Mouse (Mus musculus) olfactory bulb, adult 2 months (tissue): Measurements from ENCODE around the gene Slx1b. TPM values are rescaled to one million over a fixed set of nuclear protein-coding genes. Genes with fewer than 3 reads are reported as not detected.
A peak's percentile ranks its signal among the peaks of the same experiment; 100 is the strongest.

Experiments
- H3K27ac ChIP-seq: fragments of 200-500 bp; 2 replicates; pipeline ENCODE4 v1.5.1; 2012; ENCODE audit warnings: low read depth, low read length; ENCODE audit not compliant: insufficient read depth
- H3K4me1 ChIP-seq: fragments of 200-500 bp; 2 replicates; pipeline ENCODE4 v1.6.1; 2012; ENCODE audit warnings: low read length; ENCODE audit not compliant: control insufficient read depth, insufficient read depth
- H3K4me3 ChIP-seq: fragments of 200-500 bp; 2 replicates; pipeline ENCODE4 v1.5.1; 2012; ENCODE audit warnings: mild to moderate bottlenecking, low read depth, low read length, moderate library complexity; ENCODE audit not compliant: insufficient read depth
- CTCF ChIP-seq: fragments of 200-500 bp; IDR thresholded peaks from 2 replicates; pipeline ENCODE4 v1.5.1; 2012; ENCODE audit warnings: low read depth, mild to moderate bottlenecking, low read length, moderate library complexity; ENCODE audit not compliant: insufficient read depth
- POLR2A ChIP-seq: fragments of 200-500 bp; IDR thresholded peaks from 2 replicates; pipeline ENCODE4 v1.6.1; 2012; ENCODE audit warnings: mild to moderate bottlenecking, low read depth, low read length, moderate library complexity; ENCODE audit not compliant: insufficient read depth
- WGBS: fragments of 180-500 bp; shearing (Covaris S2); methylation state at CpG from one replicate; pipeline ENCODE4 v1.1.7; 2018; 5-methylcytosine and 5-hydroxymethylcytosine counted together
- polyA plus RNA-seq: library from polyadenylated mRNA; stranded (reverse); fragments of >200 nt; gene quantifications from 2 replicates; pipeline ENCODE4 v1.2.4, GENCODE M21; 2012; ENCODE audit warnings: low replicate concordance; ENCODE audit not compliant: missing spikeins, insufficient read depth, insufficient read length

Gene Slx1b
- polyA plus RNA-seq, 1 experiment: not detected

DNA sequence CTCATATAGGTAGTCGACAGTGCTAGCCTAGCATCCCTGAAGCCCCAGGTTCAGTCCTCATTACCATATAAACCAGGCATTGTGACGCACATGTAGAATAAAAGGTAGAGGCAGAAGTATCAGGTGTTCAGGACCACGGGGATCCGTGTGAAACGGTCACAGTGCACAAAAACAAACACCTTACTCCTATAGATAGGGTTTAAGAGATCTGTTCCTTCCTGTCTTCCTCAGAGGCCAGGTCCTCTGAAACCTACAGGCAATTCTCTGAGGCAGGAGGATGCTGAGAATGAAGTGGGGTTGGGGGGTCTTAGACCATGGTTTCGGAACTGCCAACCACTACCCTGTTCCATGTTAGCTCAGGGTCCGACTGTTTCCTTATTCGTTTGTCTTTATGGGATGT, 2.3 kb upstream of the Slx1b start:
- TF ChIP-seq POLR2A (no peak), CTCF (no peak)
- H3K4me3 ChIP-seq: no peak overlapping the region
- 91% methylated on average over 8 of the region's 8 CpGs for WGBS
- H3K4me1 ChIP-seq: peaks cover 24% of the 10 kb centered on the region
- H3K27ac ChIP-seq: no peak overlapping the region

DNA sequence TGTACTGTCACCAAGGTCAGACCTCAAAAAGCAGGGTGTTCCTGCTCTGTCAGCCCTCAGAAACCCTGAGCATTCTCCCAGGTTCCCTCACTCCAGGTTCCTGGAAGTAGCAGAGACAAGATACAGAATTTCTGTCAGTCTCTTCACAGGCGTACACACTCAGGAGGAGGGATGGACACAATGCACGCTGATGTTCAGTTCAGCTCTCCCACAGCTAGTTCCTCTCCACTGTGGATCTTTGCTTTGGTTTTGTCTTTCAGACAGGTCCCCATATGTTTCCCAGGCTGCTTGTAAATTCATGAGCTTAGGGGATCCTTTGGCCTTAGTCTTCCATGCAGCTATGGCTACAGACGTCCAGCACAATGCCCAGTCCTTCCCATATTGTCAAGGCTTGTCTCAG, 1.3 kb upstream of the Slx1b start:
- 65% methylated on average over 3 of the region's 3 CpGs for WGBS
- peaks cover 27% of the 10 kb centered on the region for H3K4me1 ChIP-seq
- TF ChIP-seq CTCF (no peak), POLR2A (no peak)
- H3K27ac ChIP-seq: no peak overlapping the region
- H3K4me3 ChIP-seq: peak overlapping the region; percentile 65; the same call in 1 of the 2 replicates

GRCm38 (mm10) chr7:126696303-126696702, 719 bp upstream of the Slx1b start:
- H3K4me1 ChIP-seq: peaks cover 21% of the 10 kb centered on the region
- WGBS: 2% methylated on average over 17 of the region's 17 CpGs
- H3K4me3 ChIP-seq: peak overlapping the region; percentile 65
- H3K27ac ChIP-seq: no peak overlapping the region
- TF ChIP-seq CTCF (no peak), POLR2A (no peak)

- peaks cover 15% of the 10 kb centered on the region for H3K4me1 ChIP-seq
- H3K4me3 ChIP-seq: peak within 1 kb of the TSS; percentile 75
- no peak for TF ChIP-seq CTCF
- no peak; the same call in 1 of the 2 replicates for TF ChIP-seq POLR2A
- peak within 1 kb of the TSS; percentile 92 for H3K27ac ChIP-seq
- WGBS: under 1% methylated on average over 31 of the region's 31 CpGs
Measured at GRCm38 (mm10) chr7:126695210-126695611, 373 bp downstream of the Slx1b start, which contains the start of gene Bola2. Gene Bola2, plus strand, starts transcription at chr7:126695401.

GRCm38 (mm10) chr7:126694441-126695051, 1.0 kb downstream of the Slx1b start:
- TF ChIP-seq CTCF: no peak
- no peak for TF ChIP-seq POLR2A
- H3K4me1 ChIP-seq: peaks cover 15% of the 10 kb centered on the region
- peak overlapping the region; percentile 36 for H3K4me3 ChIP-seq
- no peak overlapping the region for H3K27ac ChIP-seq
- WGBS: 15% methylated on average over 10 of the region's 10 CpGs

DNA sequence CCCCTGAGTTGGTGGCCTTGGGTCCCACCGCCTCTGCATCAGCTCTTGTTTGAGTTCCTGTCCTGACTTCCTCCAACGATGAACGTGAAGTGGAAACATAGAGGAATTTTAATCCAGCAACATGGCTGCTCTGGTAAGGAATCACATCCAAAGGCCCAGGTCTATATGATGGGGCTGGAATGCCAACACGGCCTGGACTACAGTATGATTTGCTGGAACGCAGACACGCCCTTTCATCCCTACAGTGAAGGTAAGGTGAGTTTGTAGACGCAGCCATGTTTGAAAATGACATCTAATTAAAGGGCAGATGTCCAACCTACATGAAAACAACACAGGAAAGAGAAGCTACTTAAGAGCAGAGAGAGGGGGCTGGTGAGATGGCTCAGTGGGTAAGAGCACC, 1.8 kb downstream of the Slx1b start:
- no peak for TF ChIP-seq CTCF
- TF ChIP-seq POLR2A: no peak
- WGBS: 75% methylated on average over 7 of the region's 7 CpGs
- H3K4me1 ChIP-seq: peaks cover 15% of the 10 kb centered on the region
- H3K27ac ChIP-seq: no peak overlapping the region
- H3K4me3 ChIP-seq: no peak overlapping the region

DNA sequence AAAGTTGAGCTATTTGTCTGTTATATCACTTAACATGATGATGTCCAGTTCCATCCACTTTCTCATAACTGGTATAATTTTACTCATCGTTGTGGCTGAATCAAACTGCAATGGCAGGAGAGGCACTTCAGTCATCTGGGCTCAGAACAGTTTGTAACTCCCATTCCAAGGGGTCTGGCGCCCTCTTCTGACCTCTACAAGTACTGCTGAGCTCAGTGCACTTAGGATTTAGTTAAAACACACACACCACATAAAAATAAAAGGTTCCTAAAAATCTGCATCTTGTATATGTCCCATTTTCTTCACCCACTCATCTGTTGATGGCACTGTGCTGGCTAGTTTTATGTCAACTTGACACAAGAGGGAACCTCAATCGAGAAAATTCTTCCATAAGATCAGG, 2.3 kb downstream of the Slx1b start:
- no peak overlapping the region for H3K4me3 ChIP-seq
- 19% methylated on average over 3 of the region's 3 CpGs for WGBS
- peaks cover 15% of the 10 kb centered on the region for H3K4me1 ChIP-seq
- TF ChIP-seq POLR2A (no peak), CTCF (no peak)
- no peak overlapping the region for H3K27ac ChIP-seq

GRCm38 (mm10) chr7:126692426-126692825, 3.2 kb downstream of the Slx1b start:
- peaks cover 15% of the 10 kb centered on the region for H3K4me1 ChIP-seq
- no peak overlapping the region for H3K4me3 ChIP-seq
- no peak overlapping the region for H3K27ac ChIP-seq
- 94% methylated on average over 26 of the region's 26 CpGs for WGBS
- TF ChIP-seq CTCF (no peak), POLR2A (no peak)

DNA sequence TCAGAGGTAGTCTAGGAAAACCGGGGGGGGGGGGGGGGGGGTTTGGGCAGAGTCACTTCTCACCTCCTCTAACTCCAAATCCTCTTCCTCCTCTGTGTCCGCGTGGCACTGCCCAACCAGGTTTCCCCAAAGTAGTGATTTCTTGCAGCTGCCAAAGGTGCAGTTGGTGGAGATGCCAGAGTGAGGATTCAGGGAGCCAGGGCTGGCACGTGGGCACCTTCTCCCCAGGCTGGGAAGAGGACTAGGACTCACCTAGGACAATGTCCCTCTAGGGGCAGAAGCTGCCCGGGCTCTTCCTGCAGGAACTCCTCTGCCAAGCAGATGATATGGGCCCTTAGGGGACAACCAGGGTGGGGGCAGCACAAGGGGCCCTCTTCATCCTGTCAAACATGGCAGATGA, 3.9 kb downstream of the Slx1b start:
- Histone ChIP-seq H3K27ac (no peak overlapping the region), H3K4me1 (peaks cover 13% of the 10 kb centered on the region), H3K4me3 (no peak overlapping the region)
- 82% methylated on average over 5 of the region's 5 CpGs for WGBS
- TF ChIP-seq CTCF (no peak), POLR2A (no peak)
